Mouse (Mus musculus): ENCODE measurements around the gene Rsrc1. TPM values are rescaled to one million over a fixed set of nuclear protein-coding genes. Genes with fewer than 3 reads are reported as not detected.

The Rsrc1 gene
- polyA plus RNA-seq, 1 experiment from 2014 or later: 9.9 TPM

- H3K36me3 ChIP-seq (replicated peaks; ENCODE audit: insufficient read depth, low read length): no peaks in the 10 kb centered on the region
- ATAC-seq (no peak), DNase-seq (no peak)
- no peak overlapping the region for H3K4me3 ChIP-seq (ENCODE audit: low read depth, low read length)
- H3K27ac ChIP-seq (ENCODE audit: low read depth): no peak overlapping the region
- 73% methylated on average over 7 of the region's 7 CpGs for WGBS (ENCODE audit: insufficient replicate concordance)
- no peak overlapping the region for H3K9ac ChIP-seq (replicated peaks)
- H3K4me1 ChIP-seq (ENCODE audit: insufficient read depth): no peaks in the 10 kb centered on the region
- H3K9me3 ChIP-seq (ENCODE audit: low read length): no peaks in the 10 kb centered on the region
- no peaks in the 10 kb centered on the region for H3K27me3 ChIP-seq (ENCODE audit: insufficient read depth, low read length)
- no peak overlapping the region for H3K4me2 ChIP-seq (ENCODE audit: low read depth, low read length)
- TF ChIP-seq EP300 (IDR thresholded peaks at IDR 0.05; ENCODE audit: low read depth): no peak
- TF ChIP-seq CTCF (IDR thresholded peaks at IDR 0.05; ENCODE audit: low read depth): no peak
These were observed 328.6 kb downstream of the Rsrc1 start for GRCm38 (mm10) chr3:67309644-67310311.

- no peaks in the 10 kb centered on the region for H3K9me3 ChIP-seq (ENCODE audit: low read length)
- no peak overlapping the region for H3K4me2 ChIP-seq (ENCODE audit: low read depth, low read length)
- TF ChIP-seq CTCF (IDR thresholded peaks at IDR 0.05; ENCODE audit: low read depth): no peak
- peak; percentile 88 for ATAC-seq
- no peaks in the 10 kb centered on the region for H3K4me1 ChIP-seq (ENCODE audit: insufficient read depth)
- H3K27ac ChIP-seq (ENCODE audit: low read depth): peak overlapping the region; percentile 84
- 60% methylated on average over 2 of the region's 2 CpGs for WGBS (ENCODE audit: insufficient replicate concordance)
- no peaks in the 10 kb centered on the region for H3K36me3 ChIP-seq (replicated peaks; ENCODE audit: insufficient read depth, low read length)
- H3K27me3 ChIP-seq (ENCODE audit: insufficient read depth, low read length): no peaks in the 10 kb centered on the region
- H3K9ac ChIP-seq (replicated peaks): no peak overlapping the region
- no peak overlapping the region for H3K4me3 ChIP-seq (ENCODE audit: low read depth, low read length)
- no peak for DNase-seq
These were observed 330.2 kb downstream of the Rsrc1 start for GRCm38 (mm10) chr3:67311436-67311835.

GRCm38 (mm10) chr3:67322422-67322821 is 341.2 kb downstream of the Rsrc1 start:
- no peaks in the 10 kb centered on the region for H3K4me1 ChIP-seq (ENCODE audit: insufficient read depth)
- no peak overlapping the region for H3K4me3 ChIP-seq (ENCODE audit: low read depth, low read length)
- no peak for DNase-seq
- H3K4me2 ChIP-seq (ENCODE audit: low read depth, low read length): no peak overlapping the region
- H3K27ac ChIP-seq (ENCODE audit: low read depth): no peak overlapping the region
- no peaks in the 10 kb centered on the region for H3K36me3 ChIP-seq (replicated peaks; ENCODE audit: insufficient read depth, low read length)
- no peak overlapping the region for H3K9ac ChIP-seq (replicated peaks)
- 58% methylated on average over 4 of the region's 4 CpGs for WGBS (ENCODE audit: insufficient replicate concordance)
- no peaks in the 10 kb centered on the region for H3K27me3 ChIP-seq (ENCODE audit: insufficient read depth, low read length)
- no peaks in the 10 kb centered on the region for H3K9me3 ChIP-seq (ENCODE audit: low read length)
- ATAC-seq: peak; percentile 66
- TF ChIP-seq CTCF (IDR thresholded peaks at IDR 0.05; ENCODE audit: low read depth) (no peak), EP300 (IDR thresholded peaks at IDR 0.05; ENCODE audit: low read depth) (no peak)

GRCm38 (mm10) chr3:67339558-67339957 is 358.4 kb downstream of the Rsrc1 start:
- H3K9me3 ChIP-seq (ENCODE audit: low read length): no peaks in the 10 kb centered on the region
- H3K4me1 ChIP-seq (ENCODE audit: insufficient read depth): no peaks in the 10 kb centered on the region
- no peak for DNase-seq
- H3K4me2 ChIP-seq (ENCODE audit: low read depth, low read length): no peak overlapping the region
- no peak overlapping the region for H3K4me3 ChIP-seq (ENCODE audit: low read depth, low read length)
- no peaks in the 10 kb centered on the region for H3K36me3 ChIP-seq (replicated peaks; ENCODE audit: insufficient read depth, low read length)
- WGBS (ENCODE audit: insufficient replicate concordance): 45% methylated on average over 3 of the region's 3 CpGs
- no peaks in the 10 kb centered on the region for H3K27me3 ChIP-seq (ENCODE audit: insufficient read depth, low read length)
- H3K27ac ChIP-seq (ENCODE audit: low read depth): no peak overlapping the region
- no peak for TF ChIP-seq EP300 (IDR thresholded peaks at IDR 0.05; ENCODE audit: low read depth)
- no peak for TF ChIP-seq CTCF (IDR thresholded peaks at IDR 0.05; ENCODE audit: low read depth)
- no peak for ATAC-seq
- no peak overlapping the region for H3K9ac ChIP-seq (replicated peaks)

- H3K9ac ChIP-seq (replicated peaks): no peak overlapping the region
- H3K4me1 ChIP-seq (ENCODE audit: insufficient read depth): no peaks in the 10 kb centered on the region
- H3K9me3 ChIP-seq (ENCODE audit: low read length): no peaks in the 10 kb centered on the region
- DNase-seq (no peak), ATAC-seq (no peak)
- H3K36me3 ChIP-seq (replicated peaks; ENCODE audit: insufficient read depth, low read length): no peaks in the 10 kb centered on the region
- no peak overlapping the region for H3K4me2 ChIP-seq (ENCODE audit: low read depth, low read length)
- TF ChIP-seq CTCF (IDR thresholded peaks at IDR 0.05; ENCODE audit: low read depth): no peak
- TF ChIP-seq EP300 (IDR thresholded peaks at IDR 0.05; ENCODE audit: low read depth): no peak
- H3K27ac ChIP-seq (ENCODE audit: low read depth): no peak overlapping the region
- WGBS (ENCODE audit: insufficient replicate concordance): 80% methylated on average over 7 of the region's 7 CpGs
- H3K4me3 ChIP-seq (ENCODE audit: low read depth, low read length): no peak overlapping the region
- H3K27me3 ChIP-seq (ENCODE audit: insufficient read depth, low read length): no peaks in the 10 kb centered on the region
These were observed 359.7 kb downstream of the Rsrc1 start for GRCm38 (mm10) chr3:67340921-67341320.

- WGBS (ENCODE audit: insufficient replicate concordance): 61% methylated on average over 5 of the region's 5 CpGs
- DNase-seq: no peak
- no peak overlapping the region for H3K27ac ChIP-seq (ENCODE audit: low read depth)
- ATAC-seq: no peak
- H3K4me3 ChIP-seq (ENCODE audit: low read depth, low read length): no peak overlapping the region
- no peaks in the 10 kb centered on the region for H3K27me3 ChIP-seq (ENCODE audit: insufficient read depth, low read length)
- no peaks in the 10 kb centered on the region for H3K4me1 ChIP-seq (ENCODE audit: insufficient read depth)
- H3K4me2 ChIP-seq (ENCODE audit: low read depth, low read length): no peak overlapping the region
- no peaks in the 10 kb centered on the region for H3K9me3 ChIP-seq (ENCODE audit: low read length)
- no peaks in the 10 kb centered on the region for H3K36me3 ChIP-seq (replicated peaks; ENCODE audit: insufficient read depth, low read length)
- no peak overlapping the region for H3K9ac ChIP-seq (replicated peaks)
- TF ChIP-seq EP300 (IDR thresholded peaks at IDR 0.05; ENCODE audit: low read depth) (no peak), CTCF (IDR thresholded peaks at IDR 0.05; ENCODE audit: low read depth) (peak; percentile 63)
These were observed 361.9 kb downstream of the Rsrc1 start for GRCm38 (mm10) chr3:67343004-67343662.
